Mouse (Mus musculus): ENCODE data around the gene Anxa6. TPM values are rescaled to one million over a fixed set of nuclear protein-coding genes. Genes with fewer than 3 reads are reported as not detected.

Gene Anxa6
- polyA plus RNA-seq, 1 experiment from 2014 or later: 42.3 TPM

Other genes with a start within 250 kb of the Anxa6 start
- 152 and 153 TPM in 2 replicates for gene Cdc42se2, start 245.8 kb downstream of the Anxa6 start, polyA plus RNA-seq (2014; fragmentation: Nextera tagmentation; extraction: Ambion mirVana)
- gene Lyrm7, start 172.5 kb downstream of the Anxa6 start, polyA plus RNA-seq (2014; fragmentation: Nextera tagmentation; extraction: Ambion mirVana): 12.1 and 16.5 TPM in 2 replicates
- gene Hint1, start 167.1 kb downstream of the Anxa6 start, polyA plus RNA-seq (2014; fragmentation: Nextera tagmentation; extraction: Ambion mirVana): 831 and 868 TPM in 2 replicates
- gene Gpx3, start 131.0 kb downstream of the Anxa6 start, polyA plus RNA-seq (2014; fragmentation: Nextera tagmentation; extraction: Ambion mirVana): 67.9 and 69.9 TPM in 2 replicates
- 16.1 TPM in 2 replicates for gene Tnip1, start 70.5 kb downstream of the Anxa6 start, polyA plus RNA-seq (2014; fragmentation: Nextera tagmentation; extraction: Ambion mirVana)
- gene Ccdc69, start 44.7 kb upstream of the Anxa6 start, polyA plus RNA-seq (2014; fragmentation: Nextera tagmentation; extraction: Ambion mirVana): 0.37 TPM in 1 of 2 replicates, not detected in the other
- gene Gm2a, start 64.7 kb upstream of the Anxa6 start, polyA plus RNA-seq (2014; fragmentation: Nextera tagmentation; extraction: Ambion mirVana): 30.0 and 32.5 TPM in 2 replicates
- not detected in 2 replicates for gene Slc36a3, start 118.3 kb upstream of the Anxa6 start, polyA plus RNA-seq (2014; fragmentation: Nextera tagmentation; extraction: Ambion mirVana)
- 0.11 and 0.49 TPM in 2 replicates for gene Slc36a2, start 151.6 kb upstream of the Anxa6 start, polyA plus RNA-seq (2014; fragmentation: Nextera tagmentation; extraction: Ambion mirVana)
- gene Slc36a1, start 170.9 kb upstream of the Anxa6 start, polyA plus RNA-seq (2014; fragmentation: Nextera tagmentation; extraction: Ambion mirVana): 4.9 and 5.5 TPM in 2 replicates